Mouse (Mus musculus) right cerebral cortex, postnatal 4 days (tissue): Measurements from ENCODE around the gene Neurog1.

ENCODE experiments used
- DNase-seq: peaks from one replicate; pipeline ENCODE4 v3.0.0-alpha.2; 2022

Neurog1 gene

GRCm38 (mm10) chr13:56251924-56252619 lies at the start of gene Neurog1:
Neurog1 (minus strand) TSS chr13:56252163.
- no peak for DNase-seq

DNA sequence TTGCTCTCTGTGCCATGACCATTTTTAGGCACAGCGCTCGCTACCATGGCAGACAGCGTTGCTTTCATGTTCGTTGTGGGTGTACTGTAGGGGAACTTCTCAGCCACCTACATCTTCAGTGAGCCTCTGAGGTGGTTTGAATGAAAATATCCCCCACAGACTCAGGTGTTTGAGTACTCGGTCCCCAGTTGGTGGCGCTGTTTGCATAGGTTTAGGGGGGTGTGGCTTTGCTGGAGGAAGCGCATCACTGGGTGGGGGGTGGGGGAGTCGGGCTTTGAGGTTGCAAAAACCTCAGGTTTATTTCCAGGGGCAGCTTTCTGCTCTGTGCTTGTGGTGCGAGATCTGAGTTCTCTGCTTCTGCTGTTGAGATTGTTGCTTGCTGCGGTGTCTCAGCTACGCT lies 47.4 kb upstream of the Neurog1 start:
- no peak for DNase-seq

DNA sequence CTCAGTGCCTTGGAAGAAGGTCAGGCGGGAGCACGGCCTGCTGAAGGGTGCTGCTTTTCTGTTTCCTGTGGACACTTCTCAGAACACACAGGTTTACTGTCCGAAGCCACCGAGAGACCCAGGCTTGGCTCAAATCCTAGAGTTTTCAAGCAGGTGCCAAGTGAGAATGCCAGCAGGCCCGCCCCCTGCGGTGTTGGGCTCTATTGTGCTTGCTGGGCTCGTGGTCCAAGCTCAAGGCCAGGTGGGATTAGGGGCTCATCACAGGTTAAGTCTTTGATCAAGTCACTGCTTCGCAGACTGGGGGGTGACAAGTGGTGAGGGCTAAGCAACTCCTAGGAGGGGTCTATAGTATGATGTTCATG lies 44.7 kb upstream of the Neurog1 start:
- peak; percentile 12 for DNase-seq

DNA sequence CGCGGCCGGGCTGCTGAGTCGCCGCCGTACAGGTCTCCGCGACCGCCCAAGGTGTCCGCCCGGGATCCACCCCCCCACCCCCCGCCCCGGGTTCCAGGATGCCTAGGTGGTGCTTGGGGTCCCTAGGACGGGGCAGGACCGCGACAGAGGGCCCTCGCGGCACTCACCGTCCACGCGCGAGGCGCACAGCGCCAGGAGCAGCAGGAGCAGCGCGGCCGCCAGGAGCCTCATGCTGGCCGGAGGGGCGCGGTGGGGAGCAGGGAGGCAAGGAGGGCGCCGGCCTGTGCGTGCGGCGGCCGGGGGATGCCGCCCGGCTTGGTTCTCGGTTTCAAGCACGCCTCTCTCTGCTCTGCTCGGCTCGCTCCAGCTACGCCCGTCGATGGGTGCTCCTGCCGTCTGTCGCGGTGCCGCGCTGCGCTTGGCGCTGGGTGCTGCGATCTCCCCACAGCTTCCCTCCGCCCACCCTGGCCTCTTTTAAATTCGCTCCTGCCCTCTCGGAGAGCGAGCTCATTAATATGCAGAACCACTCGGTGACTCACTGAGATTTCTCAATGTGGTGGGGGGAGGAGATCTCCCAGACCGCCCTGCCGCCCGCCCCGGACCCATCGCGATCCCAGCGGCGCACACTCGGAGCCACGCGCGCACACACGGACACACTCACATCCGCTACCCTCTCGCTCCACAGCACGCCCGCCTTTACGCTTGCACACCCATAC lies 44.1 kb upstream of the Neurog1 start, which contains the start of gene Cxcl14:
Gene Cxcl14 (minus strand): TSS at position 609 of the 716 bp plus-strand sequence.
- DNase-seq = peak; percentile 55

DNA sequence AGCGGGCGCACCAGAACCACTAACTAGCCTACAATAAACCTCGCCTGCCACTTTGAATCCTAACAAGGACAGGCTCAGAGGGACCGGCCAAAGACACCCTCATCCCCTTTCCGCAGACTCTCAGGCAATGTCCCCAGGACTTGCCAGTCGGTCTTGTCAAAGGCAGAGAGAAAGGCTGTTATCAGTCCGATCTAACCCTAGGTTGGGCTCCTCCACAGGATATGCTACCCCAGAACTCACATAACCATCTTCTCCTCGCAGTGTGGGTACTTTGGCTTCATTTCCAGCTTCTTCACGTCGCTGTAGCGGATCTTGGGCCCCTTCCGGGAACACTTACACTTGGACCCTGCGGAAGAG lies 43.6 kb upstream of the Neurog1 start:
- no peak for DNase-seq

DNA sequence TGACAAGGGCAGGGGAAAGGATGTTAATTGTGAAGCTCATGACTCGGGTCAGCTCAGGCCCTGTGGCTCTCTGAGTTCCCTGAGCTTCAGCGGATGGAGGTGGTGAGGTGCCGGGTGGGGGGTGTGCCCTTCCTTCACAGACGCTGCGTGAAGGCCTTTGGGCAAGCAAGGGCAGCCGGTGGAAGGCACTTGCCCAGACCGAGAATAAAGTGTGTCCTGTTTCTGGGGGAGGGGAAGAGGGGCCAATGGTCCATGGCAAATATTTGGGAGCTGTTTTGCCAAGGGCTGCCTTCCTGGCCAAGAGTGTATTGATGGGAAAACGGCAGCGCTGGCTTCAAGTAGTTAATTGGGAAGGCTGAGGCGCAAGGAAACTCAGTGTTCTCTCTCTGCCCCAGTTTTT lies 42.9 kb upstream of the Neurog1 start:
- DNase-seq = no peak

- no peak for DNase-seq
Measured at GRCm38 (mm10) chr13:56289998-56290397, 38.0 kb upstream of the Neurog1 start.

GRCm38 (mm10) chr13:56289261-56289660 lies 37.3 kb upstream of the Neurog1 start:
- DNase-seq = no peak

- no peak for DNase-seq
Measured at GRCm38 (mm10) chr13:56288601-56289000, 36.6 kb upstream of the Neurog1 start.

DNA sequence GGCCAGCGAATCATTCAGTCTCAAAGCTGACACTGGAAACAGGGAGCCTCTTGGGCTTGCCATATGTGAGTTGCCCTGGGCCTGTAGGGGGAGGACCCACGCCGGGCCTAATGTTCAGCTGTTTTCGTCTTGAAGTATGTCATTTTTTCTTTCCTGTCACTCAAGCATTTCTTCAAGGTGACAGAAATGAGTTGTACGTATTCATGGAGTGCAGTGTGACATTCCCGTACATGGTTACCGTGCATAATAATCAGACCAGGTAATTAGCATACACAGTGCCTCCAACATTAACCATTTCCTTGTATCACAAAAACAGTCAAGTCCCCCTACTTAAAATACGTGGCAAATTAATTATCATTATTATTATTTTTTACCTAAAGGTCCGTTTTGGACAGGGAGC lies 35.1 kb upstream of the Neurog1 start:
- no peak for DNase-seq

GRCm38 (mm10) chr13:56283321-56283720 lies 31.4 kb upstream of the Neurog1 start:
- DNase-seq = no peak

- no peak for DNase-seq
Measured at GRCm38 (mm10) chr13:56280356-56280755, 28.4 kb upstream of the Neurog1 start.

- DNase-seq = peak; percentile 94
Measured at GRCm38 (mm10) chr13:56279439-56279838, 27.5 kb upstream of the Neurog1 start.

DNA sequence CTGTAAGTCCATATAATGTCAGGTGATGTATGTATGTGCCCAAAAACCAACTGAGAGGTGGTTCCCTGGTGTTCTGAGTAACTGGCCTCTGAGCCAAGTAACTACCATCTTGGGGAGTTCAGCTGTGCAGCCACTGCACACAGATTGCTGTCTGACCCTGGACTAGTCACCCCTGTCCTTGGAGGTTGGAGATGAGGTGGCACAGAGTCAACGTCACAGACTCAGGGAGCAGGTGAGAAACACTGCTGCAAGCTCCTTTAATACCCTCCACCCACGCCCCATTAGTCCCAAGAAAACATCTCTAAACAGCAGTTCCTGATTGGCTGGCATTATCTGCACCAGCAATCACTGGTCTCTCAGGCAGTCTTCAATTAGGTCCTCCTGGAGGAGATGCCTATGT lies 23.2 kb upstream of the Neurog1 start:
- DNase-seq = no peak

DNA sequence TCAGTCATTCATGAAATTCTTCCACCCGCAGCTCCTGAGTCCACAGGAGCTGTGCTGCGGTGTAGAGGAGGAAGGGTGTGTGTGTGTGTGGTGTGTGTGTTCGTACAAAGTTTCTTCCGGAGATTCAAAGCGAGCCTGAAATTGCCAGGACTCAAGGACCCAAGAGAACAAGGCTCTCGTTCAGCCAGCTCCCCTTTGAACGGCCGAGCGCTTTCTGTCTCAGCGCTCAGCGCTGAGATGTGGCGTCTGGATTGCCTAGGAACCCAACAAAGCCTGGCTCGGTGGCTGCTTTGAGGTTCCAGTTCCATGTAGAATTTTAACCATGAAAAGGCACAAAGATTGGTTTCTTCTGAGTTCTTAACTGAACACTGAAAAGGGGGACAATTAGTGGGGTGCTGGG lies 18.2 kb upstream of the Neurog1 start:
- no peak for DNase-seq

GRCm38 (mm10) chr13:56267396-56267795 lies 15.4 kb upstream of the Neurog1 start:
- no peak for DNase-seq

DNA sequence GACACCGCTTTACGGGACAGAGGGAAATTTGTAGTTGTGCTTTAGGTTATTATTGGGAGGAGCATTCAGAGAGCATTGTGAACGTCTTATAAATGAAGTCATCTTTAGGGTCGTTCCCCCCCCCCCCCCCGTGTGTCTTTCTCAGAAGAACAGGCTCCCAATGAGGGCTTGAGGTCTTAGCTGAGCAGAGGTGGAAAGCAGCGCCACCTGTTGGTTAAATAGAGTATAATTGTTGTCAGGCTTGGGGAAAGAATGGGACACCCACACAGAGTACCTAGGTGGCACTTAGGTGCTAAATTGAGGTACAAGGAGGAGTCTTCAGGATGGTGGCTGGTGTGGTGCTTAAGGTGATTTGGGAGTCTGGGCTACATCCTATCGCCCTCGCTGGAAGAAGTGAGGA lies 14.5 kb upstream of the Neurog1 start:
- no peak for DNase-seq

DNA sequence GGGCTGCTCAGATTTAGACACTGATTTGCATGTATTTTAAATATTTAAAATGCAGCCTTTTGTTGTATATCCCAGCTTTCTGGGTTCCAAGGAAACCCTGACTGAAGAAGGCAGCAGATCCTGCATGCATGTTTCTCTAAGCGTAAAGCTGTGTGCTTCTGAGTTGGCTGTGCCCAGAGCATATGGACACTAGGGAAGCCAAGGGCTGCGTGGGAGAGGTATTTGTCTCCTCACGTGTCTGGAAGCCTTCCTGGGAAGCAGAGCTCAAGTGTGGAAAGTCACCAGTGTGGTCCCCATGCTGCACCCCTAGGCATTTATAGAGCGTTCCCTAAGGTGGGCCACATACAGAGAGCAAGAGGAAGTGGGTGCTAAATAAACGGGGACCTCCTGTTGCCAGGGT lies 13.7 kb upstream of the Neurog1 start:
- DNase-seq = no peak

GRCm38 (mm10) chr13:56262269-56262668 lies 10.3 kb upstream of the Neurog1 start:
- DNase-seq = no peak

DNA sequence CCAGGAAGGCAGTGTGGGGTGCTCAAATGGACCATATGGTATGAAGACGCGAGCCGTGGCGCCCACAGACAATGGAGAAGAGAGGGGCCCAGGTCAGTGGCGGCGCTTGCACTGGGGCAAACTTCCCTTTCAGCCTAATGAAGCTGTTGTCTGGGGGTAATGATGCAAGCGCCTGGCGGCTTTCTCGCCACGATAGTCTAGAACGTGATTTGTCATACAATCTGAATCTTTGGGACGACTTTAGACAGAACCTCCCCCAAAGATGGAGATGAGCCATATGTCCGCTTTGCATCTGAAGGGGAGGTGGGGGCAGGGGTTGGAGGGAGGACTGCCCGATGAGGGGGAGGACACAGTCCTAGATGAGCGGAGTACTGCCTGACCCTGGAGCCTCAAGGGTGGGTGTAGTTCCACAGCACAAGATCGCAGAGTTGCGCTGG lies 8.4 kb upstream of the Neurog1 start:
- no peak for DNase-seq

DNA sequence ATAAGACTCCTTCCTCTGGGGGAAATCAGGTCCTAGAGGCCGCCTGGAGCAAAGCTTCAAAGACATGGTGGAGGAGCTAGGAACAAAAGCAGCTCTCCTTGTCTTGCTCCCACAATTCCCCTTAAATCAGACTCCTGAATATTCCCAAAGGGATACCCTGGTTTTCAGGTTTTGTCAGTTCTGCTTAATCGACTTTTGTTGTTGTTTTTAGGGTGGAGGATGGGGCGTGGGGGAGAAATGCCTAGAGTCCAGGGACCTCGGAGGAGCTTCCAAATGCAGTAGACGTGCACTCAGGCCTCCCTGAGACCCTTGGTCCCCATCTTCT lies 7.9 kb upstream of the Neurog1 start:
- DNase-seq = no peak

GRCm38 (mm10) chr13:56259021-56259925 lies 7.3 kb upstream of the Neurog1 start:
- DNase-seq = no peak

DNA sequence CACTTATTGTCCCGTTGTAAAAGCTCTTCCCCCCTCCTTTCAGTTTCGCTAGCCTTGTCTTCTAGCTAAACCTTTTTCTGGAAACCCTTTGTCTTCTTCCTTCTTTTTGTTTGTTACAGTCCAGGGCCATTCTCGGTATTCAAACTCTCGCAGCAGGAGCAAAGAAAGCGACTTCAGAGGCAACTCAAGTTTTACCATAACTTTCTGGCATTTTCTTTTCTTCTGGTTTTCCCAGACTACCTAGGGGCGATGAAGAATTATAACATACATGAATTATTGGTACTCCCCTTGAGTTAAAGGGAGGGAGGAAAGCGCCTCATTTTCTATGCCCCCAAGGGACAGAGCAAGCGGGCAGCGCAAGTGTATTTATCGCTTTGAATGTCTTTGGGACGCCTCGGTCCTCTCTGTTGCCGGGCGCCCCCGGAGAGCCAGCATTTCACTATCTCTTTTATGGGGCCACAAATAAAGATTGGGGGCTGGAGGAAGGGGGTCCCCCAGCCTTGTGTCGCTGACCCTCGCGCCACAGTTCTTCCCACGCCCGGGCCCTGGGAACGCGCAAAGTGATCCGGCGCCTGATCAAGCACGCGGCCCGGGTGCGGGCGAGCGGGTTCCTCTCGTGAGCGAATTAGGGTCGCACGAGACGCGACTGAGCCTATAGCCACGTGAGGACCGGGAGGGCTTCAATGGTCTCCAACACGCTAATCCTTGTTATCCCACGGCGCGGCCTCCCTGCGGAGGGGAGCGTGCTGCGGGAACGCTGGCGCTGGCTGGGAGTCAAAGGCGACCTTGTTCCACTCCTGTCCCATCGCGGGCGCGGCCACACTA lies 6.4 kb upstream of the Neurog1 start:
- DNase-seq = no peak
